Mouse (Mus musculus): ENCODE results near the gene Lbx1.

Gene Lbx1

GRCm38 (mm10) chr19:45234191-45234770, 1.3 kb downstream of the Lbx1 start:
- CTCF ChIA-PET: no interaction called here

- CTCF ChIA-PET: interaction anchor here (0.7 to 1.0 kb wide), 2 partner anchors 127 to 397 kb away, joined by 3 read pairs; no protein-coding TSS in a partner anchor
Measured at GRCm38 (mm10) chr19:45233496-45234127, 2.0 kb downstream of the Lbx1 start.

DNA sequence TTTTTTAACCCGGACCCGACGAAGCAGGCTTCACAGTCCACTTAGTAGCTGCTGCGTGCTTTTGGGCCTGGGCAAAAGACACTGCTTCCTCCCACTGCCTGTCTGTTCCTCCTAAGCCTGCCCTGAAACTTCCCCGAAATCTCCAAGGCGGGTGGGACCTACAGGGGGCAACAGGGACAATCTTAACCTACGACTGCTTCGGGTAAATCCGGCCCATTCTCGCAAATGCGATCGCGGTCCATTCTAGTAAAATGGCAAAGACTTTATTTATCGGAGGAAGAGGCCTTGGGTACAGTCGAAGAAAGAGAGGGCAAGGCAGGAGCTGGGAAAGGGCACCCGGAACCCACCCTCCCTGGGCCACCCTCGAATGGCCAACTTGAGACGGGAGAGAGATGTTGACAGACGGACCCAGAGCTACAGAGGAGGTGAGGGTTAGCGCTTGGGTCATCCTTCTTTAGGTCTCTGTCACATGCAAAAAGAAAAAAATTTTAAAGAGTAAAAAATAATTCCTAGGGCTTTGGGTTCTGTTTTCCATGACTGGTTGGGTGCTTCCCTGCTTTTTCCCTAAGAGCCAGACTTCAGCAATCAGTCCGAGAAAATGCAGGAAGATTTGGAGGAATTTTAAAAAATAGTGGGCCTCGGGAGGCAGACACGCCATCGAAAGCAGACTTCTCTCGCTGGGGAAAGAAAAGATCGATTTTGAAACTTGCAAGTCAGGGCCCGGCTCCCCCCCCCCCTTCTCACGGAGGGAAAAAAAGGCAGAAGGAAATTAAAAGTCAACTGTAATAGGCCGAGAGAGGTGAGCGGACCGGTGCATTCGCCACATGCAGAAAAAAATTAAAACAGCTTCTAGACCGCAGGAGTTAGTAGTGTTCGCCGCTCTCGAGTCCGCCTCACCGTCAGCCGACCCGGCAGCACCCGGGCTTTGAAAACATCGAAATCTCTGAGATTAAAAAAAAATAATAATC, 2.9 kb downstream of the Lbx1 start:
- CTCF ChIA-PET: interaction anchor here (0.7 to 1.0 kb wide), 3 partner anchors 13 to 398 kb away, joined by 3 read pairs; no protein-coding TSS in a partner anchor

DNA sequence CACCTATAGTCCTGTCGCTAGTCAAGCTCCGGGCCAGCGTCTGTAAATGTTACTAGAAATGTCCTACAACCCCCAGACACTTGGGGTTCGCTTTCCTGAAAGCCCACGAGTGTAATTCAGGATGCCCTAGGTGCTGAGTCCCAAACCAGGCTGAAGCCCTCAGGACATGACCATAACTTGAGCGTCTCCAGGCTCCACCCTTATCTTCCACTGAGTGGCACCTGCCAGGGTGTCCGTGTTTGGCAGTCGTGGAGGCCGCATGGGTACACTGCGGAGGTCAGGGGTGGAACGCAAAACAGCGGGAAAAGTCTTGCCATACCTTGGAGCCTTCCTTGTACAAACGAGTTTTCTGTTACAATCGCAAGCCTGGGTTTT, 3.6 kb downstream of the Lbx1 start:
- CTCF ChIA-PET: interaction anchor here (0.9 kb wide), 1 partner anchor 12 kb away, joined by 3 read pairs; no protein-coding TSS in a partner anchor

- CTCF ChIA-PET: interaction anchor here (0.9 kb wide), 1 partner anchor 11 kb away, joined by 3 read pairs; no protein-coding TSS in a partner anchor
Measured at GRCm38 (mm10) chr19:45231383-45232035, 4.1 kb downstream of the Lbx1 start.

DNA sequence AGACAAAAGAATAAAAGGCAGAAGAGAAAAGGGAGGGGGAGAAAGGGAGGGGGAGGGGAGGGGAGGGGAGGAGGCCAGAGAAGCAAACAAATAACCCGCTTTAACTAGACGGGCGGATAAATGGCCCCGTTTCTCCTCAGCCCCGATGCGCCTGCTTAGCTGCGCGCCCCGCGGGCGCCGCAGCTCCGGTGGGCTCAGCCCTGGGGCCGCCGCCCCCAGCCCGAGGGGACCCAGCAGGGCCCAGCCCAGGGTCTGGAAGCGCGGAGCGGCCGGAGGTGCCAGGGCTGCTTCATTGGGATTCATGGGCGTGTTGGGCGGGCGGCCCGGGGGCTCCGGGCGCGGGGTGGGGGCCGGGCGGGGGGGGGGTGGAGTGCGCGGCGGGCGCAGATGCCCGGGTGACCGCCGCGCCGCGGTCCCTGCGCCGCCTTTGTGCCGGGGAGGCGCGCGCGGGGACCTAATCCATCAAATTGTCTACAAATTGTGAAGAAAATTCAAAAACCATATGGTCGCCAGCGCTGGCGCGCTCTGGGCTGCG, 4.7 kb downstream of the Lbx1 start:
- CTCF ChIA-PET: no interaction called here

- CTCF ChIA-PET: interaction anchor here (1.3 kb wide), 1 partner anchor 9 kb away, joined by 6 read pairs; no protein-coding TSS in a partner anchor
Measured at GRCm38 (mm10) chr19:45230201-45230611, 5.4 kb downstream of the Lbx1 start.

DNA sequence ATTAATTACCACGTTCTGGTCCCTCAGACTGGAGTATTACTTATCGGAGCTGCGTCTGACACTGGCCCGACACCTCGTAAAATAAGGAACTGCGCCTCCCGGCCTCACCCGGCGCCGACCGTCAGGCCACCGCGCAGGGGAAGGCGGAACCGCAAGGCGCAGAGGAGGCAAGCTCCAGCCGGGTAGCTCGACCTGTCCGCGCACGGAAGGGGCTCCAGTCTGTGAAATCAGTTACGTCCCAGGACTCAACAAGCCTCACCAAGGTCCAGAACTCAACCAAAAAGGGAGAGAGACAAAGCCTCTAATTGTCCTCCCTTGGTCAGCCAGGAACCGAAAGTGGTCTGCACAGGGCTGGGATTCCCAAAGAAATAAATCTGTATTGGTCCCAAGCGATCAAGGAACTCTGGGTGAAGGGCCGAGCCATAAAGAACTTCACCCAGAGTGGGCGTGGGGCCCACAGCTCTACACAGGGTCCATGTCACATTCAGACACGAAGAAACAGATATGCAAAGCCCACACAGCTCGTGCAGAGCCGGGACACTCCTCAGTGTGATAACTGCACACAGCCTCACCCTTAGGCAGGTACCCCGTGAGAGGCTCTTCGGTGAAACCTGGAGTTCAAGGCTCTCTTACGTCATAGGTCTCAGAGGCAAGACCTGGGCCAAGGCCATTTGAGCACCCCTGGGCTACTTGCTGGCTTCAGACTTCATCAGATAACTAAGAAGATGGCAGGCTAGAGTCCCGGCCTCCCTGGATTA, 6.1 kb downstream of the Lbx1 start:
- CTCF ChIA-PET: interaction anchor here (0.9 to 1.3 kb wide), 2 partner anchors 8 to 9 kb away, joined by 6 to 9 read pairs; no protein-coding TSS in a partner anchor

DNA sequence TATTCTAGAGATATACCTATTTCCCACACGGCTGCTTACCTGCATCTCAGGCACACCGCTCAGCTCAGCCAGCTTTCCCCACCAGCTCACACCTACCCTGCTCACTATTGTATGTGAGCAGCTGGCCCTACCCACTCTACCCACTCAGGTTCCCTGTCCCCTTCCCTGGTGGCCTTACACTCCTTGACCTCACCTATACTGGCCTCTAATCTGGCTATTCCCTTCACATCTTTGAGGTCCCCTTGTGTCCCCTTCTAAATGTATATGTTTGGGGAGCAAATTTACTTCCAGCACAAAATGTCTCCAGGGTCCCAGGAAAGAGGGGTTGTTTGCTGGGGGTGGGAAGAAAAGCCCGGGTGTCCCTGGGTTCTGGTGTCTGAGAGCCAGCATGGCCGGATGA, 6.8 kb downstream of the Lbx1 start:
- CTCF ChIA-PET: interaction anchor here (0.9 kb wide), 1 partner anchor 9 kb away, joined by 9 read pairs; no protein-coding TSS in a partner anchor

GRCm38 (mm10) chr19:45228097-45228496, 7.5 kb downstream of the Lbx1 start:
- CTCF ChIA-PET: interaction anchor here (0.8 kb wide), 1 partner anchor 321 kb away, joined by 5 read pairs; no protein-coding TSS in a partner anchor

- CTCF ChIA-PET: interaction anchor here (0.8 kb wide), 1 partner anchor 322 kb away, joined by 5 read pairs; no protein-coding TSS in a partner anchor
Measured at GRCm38 (mm10) chr19:45227671-45228070, 7.9 kb downstream of the Lbx1 start.

GRCm38 (mm10) chr19:45227049-45227448, 8.6 kb downstream of the Lbx1 start:
- CTCF ChIA-PET: interaction anchor here (0.8 kb wide), 1 partner anchor 322 kb away, joined by 5 read pairs; no protein-coding TSS in a partner anchor

- CTCF ChIA-PET: no interaction called here
Measured at GRCm38 (mm10) chr19:45226246-45226645, 9.4 kb downstream of the Lbx1 start.

GRCm38 (mm10) chr19:45225130-45225529, 10.5 kb downstream of the Lbx1 start:
- CTCF ChIA-PET: no interaction called here

DNA sequence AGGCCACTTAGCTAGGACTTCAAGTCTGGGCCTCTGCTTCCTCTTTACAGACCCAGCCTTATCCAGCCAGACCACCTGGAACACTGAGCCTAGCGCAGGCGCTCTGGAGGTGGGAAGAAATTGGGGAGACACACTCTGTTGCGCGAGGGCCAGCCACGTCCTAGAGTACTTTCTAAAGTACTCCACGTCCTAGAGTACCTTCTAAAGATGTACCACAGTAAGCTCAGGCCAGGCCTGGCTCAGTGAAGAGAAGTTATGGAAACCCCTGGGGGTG, 11.4 kb downstream of the Lbx1 start:
- CTCF ChIA-PET: no interaction called here

GRCm38 (mm10) chr19:45223413-45224285, 12.0 kb downstream of the Lbx1 start:
- CTCF ChIA-PET: no interaction called here

- CTCF ChIA-PET: interaction anchor here (0.6 to 2.0 kb wide), 3 partner anchors 158 to 529 kb away, joined by 5 to 7 read pairs (median 7); no protein-coding TSS in a partner anchor
Measured at GRCm38 (mm10) chr19:45222141-45222782, 13.3 kb downstream of the Lbx1 start.

DNA sequence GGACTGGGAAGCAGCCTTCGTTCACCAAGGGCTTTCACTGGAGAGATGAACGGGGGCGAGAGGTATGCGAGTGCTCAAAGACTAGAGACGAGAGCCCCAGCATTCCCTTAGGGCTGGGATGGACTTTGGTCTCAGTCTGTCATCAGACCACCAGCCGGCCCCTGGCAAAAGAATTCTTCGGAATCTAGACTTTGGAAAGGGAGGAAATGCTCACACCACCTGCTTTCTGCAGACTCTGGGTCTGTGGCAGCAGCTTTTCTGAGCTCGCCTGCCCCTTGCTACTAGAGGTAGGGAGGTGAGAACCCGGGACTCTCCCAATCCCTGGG, 14.2 kb downstream of the Lbx1 start:
- CTCF ChIA-PET: interaction anchor here (0.6 to 2.0 kb wide), 6 partner anchors 9 to 524 kb away, joined by 3 to 8 read pairs (median 6); no protein-coding TSS in a partner anchor
